Comparison of ENCODE assay signal across 26 mouse cellular contexts in the genomic region with DNA sequence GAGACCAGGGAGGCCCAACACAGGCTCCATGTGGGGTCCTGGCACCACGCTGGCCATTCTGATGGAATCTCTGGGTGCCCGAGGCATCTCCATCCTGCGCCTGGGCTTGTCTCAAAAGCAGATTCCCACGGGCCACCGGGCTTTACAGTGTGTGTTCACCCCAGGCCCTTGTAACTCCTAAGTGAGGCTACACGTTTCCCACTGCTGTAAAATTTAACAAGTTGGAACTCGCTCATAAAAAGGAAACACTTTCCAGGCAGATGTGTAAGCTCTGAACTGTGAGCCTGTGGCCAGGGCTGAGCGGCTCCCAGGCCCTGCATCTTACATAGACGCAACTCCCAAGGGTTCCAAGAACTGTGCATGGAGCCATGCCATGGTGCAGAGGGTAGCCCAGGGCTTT.
"Had no signal": no experiment of that assay in that cellular context is flagged by ENCODE, and none has a peak within 500 bp of the region (broad histone marks: within the 10 kb centered on the region; RNA-seq: fewer than 3 reads in every experiment).

No protein-coding gene starts in this region.

- DNase-seq: kidney, adult 11 months; kidney, postnatal 14 days; kidney, postnatal 4 days; layer of hippocampus, adult 9-11 months; liver; lung, adult 18-20 months; lung, postnatal 14 days; lung, postnatal 4 days; retina, postnatal 1 day; right cerebral cortex, postnatal 25 days; spleen, adult 18-20 months; thymus, adult 2 months; thymus, postnatal 14 days; thymus, postnatal 4 days had no signal

- H3K27ac ChIP-seq: intestine, embryonic 15.5 days; kidney, embryonic 15.5 days; layer of hippocampus, adult 2 months; liver, embryonic 12.5 days; liver, embryonic 15.5 days; lung, embryonic 15.5 days; midbrain, embryonic 10.5 days; midbrain, embryonic 13.5 days; neural tube, embryonic 13.5 days; stomach, embryonic 15.5 days had no signal

- H3K9me3 ChIP-seq: intestine, embryonic 15.5 days; kidney, embryonic 15.5 days; liver, embryonic 12.5 days; lung, embryonic 15.5 days; midbrain, embryonic 10.5 days; midbrain, embryonic 13.5 days; neural tube, embryonic 13.5 days; stomach, embryonic 15.5 days had no signal

- H3K4me2 ChIP-seq: intestine, embryonic 15.5 days; kidney, embryonic 15.5 days; liver, embryonic 12.5 days; liver, embryonic 15.5 days; lung, embryonic 15.5 days; midbrain, embryonic 13.5 days; neural tube, embryonic 13.5 days; stomach, embryonic 15.5 days had no signal

- H3K27me3 ChIP-seq: intestine, embryonic 15.5 days; liver, embryonic 12.5 days; liver, embryonic 15.5 days; lung, embryonic 15.5 days; midbrain, embryonic 13.5 days; neural tube, embryonic 13.5 days; stomach, embryonic 15.5 days had no signal

- H3K36me3 ChIP-seq: intestine, embryonic 15.5 days; kidney, embryonic 15.5 days; liver, embryonic 12.5 days; liver, embryonic 15.5 days; lung, embryonic 15.5 days; midbrain, embryonic 10.5 days; midbrain, embryonic 13.5 days; neural tube, embryonic 13.5 days; stomach, embryonic 15.5 days had no signal

- H3K4me1 ChIP-seq: liver, embryonic 12.5 days; liver, embryonic 15.5 days; lung, embryonic 15.5 days; midbrain, embryonic 13.5 days; neural tube, embryonic 13.5 days; stomach, embryonic 15.5 days had no signal

- ATAC-seq: intestine, embryonic 15.5 days; liver, embryonic 12.5 days; midbrain, embryonic 13.5 days; midbrain, embryonic 16.5 days had no signal

- H3K9ac ChIP-seq: intestine, embryonic 15.5 days; kidney, embryonic 15.5 days; liver, embryonic 12.5 days; liver, embryonic 15.5 days; lung, embryonic 15.5 days; midbrain, embryonic 13.5 days; neural tube, embryonic 13.5 days; stomach, embryonic 15.5 days had no signal

- H3K4me3 ChIP-seq: intestine, embryonic 15.5 days; kidney, embryonic 15.5 days; layer of hippocampus, adult 2 months; liver, embryonic 12.5 days; liver, embryonic 15.5 days; lung, embryonic 15.5 days; midbrain, embryonic 10.5 days; midbrain, embryonic 13.5 days; myocyte; neural tube, embryonic 13.5 days; stomach, embryonic 15.5 days had no signal
